Mouse (Mus musculus) lung, embryonic 14.5 days (tissue): ENCODE measurements at regions not wholly inside any gene's neighbourhood (a gene's known extent, or its start where the extent isn't known, plus 50 kb on each side); places are given as distances from the start of the nearest gene placed in this dataset.

Experiments used
- ATAC-seq: fragments of 200-750 bp; cut with Nextera tagmentation; 2 replicates; pipeline ENCODE4 v1.8.0; 2017; ENCODE audit warnings: mild to moderate bottlenecking, moderate TSS enrichment, moderate library complexity; ENCODE audit not compliant: insufficient read depth
- DNase-seq: peaks from one replicate; pipeline ENCODE4 v3.0.0-alpha.2; 2015
- H3K27ac ChIP-seq: fragments of 300-500 bp; sonication (generic); 2 replicates; pipeline ENCODE4 v1.5.1; 2014; ENCODE audit warnings: low read depth, mild to moderate bottlenecking, moderate library complexity
- H3K27me3 ChIP-seq: fragments of 300-500 bp; sonication (generic); 2 replicates; pipeline ENCODE4 v1.6.1; 2014; ENCODE audit warnings: low read length, control low read depth; ENCODE audit not compliant: insufficient read depth
- H3K36me3 ChIP-seq: fragments of 300-500 bp; sonication (generic); 2 replicates; pipeline ENCODE4 v1.6.1; 2014; ENCODE audit warnings: control low read depth; ENCODE audit not compliant: insufficient read depth
- H3K4me1 ChIP-seq: fragments of 300-500 bp; sonication (generic); 2 replicates; pipeline ENCODE4 v1.6.1; 2014; ENCODE audit warnings: antibody characterized with exemption, control low read depth; ENCODE audit not compliant: insufficient read depth
- H3K4me2 ChIP-seq: fragments of 300-500 bp; sonication (generic); 2 replicates; pipeline ENCODE4 v1.6.1; 2014; ENCODE audit warnings: mild to moderate bottlenecking
- H3K4me3 ChIP-seq: fragments of 300-500 bp; sonication (generic); 2 replicates; pipeline ENCODE4 v1.5.1; 2014; ENCODE audit warnings: low read depth, low read length
- H3K9ac ChIP-seq: fragments of 300-500 bp; sonication (generic); 2 replicates; pipeline ENCODE4 v1.6.1; 2014
- H3K9me3 ChIP-seq: fragments of 300-500 bp; sonication (generic); 2 replicates; pipeline ENCODE4 v1.6.1; 2016; ENCODE audit warnings: low read depth, low read length, control low read depth
- CTCF ChIP-seq: IDR thresholded peaks from 2 replicates; pipeline ENCODE4 v1.5.1; 2016; ENCODE audit warnings: antibody characterized with exemption, low read depth
- WGBS: fragments of 180-500 bp; shearing (Covaris S2); extraction: QIAGEN DNeasy Blood & Tissue Kit; methylation state at CpG from one replicate; pipeline ENCODE4 v1.1.7; 2014; 5-methylcytosine and 5-hydroxymethylcytosine counted together

- H3K36me3 ChIP-seq = no peaks in the 10 kb centered on the region
- H3K9ac ChIP-seq = no peak overlapping the region
- no peak for TF ChIP-seq CTCF
- H3K27ac ChIP-seq = no peak overlapping the region
- no peak overlapping the region for H3K4me3 ChIP-seq
- peaks cover 10% of the 10 kb centered on the region; the same call in 1 of the 2 replicates for H3K4me1 ChIP-seq
- no peaks in the 10 kb centered on the region for H3K9me3 ChIP-seq
- no peaks in the 10 kb centered on the region for H3K27me3 ChIP-seq
- WGBS = 64% methylated on average over 1 of the region's 1 CpGs
- no peak overlapping the region for H3K4me2 ChIP-seq
- DNase-seq (no peak), ATAC-seq (no peak)
Observed at GRCm38 (mm10) chr13:28687838-28688237, 265.7 kb downstream of the Sox4 start.

GRCm38 (mm10) chr13:28684311-28684710 is 269.2 kb downstream of the Sox4 start:
- no peak overlapping the region for H3K4me2 ChIP-seq
- ATAC-seq = no peak
- no peak overlapping the region for H3K9ac ChIP-seq
- no peak overlapping the region for H3K4me3 ChIP-seq
- H3K27me3 ChIP-seq = no peaks in the 10 kb centered on the region
- no peaks in the 10 kb centered on the region for H3K4me1 ChIP-seq
- H3K27ac ChIP-seq = no peak overlapping the region
- H3K36me3 ChIP-seq = no peaks in the 10 kb centered on the region
- WGBS = 91% methylated on average over 3 of the region's 3 CpGs
- no peak for TF ChIP-seq CTCF
- H3K9me3 ChIP-seq = no peaks in the 10 kb centered on the region
- DNase-seq = no peak

- Histone ChIP-seq H3K4me3 (no peak overlapping the region), H3K4me2 (no peak overlapping the region), H3K9me3 (no peaks in the 10 kb centered on the region), H3K36me3 (no peaks in the 10 kb centered on the region), H3K4me1 (no peaks in the 10 kb centered on the region), H3K9ac (no peak overlapping the region), H3K27ac (no peak overlapping the region), H3K27me3 (no peaks in the 10 kb centered on the region)
- ATAC-seq (no peak), DNase-seq (no peak)
- no peak for TF ChIP-seq CTCF
- 68% methylated on average over 1 of the region's 1 CpGs for WGBS
Observed at GRCm38 (mm10) chr13:28680266-28680665, 273.2 kb downstream of the Sox4 start.

GRCm38 (mm10) chr13:28673622-28674021 is 279.9 kb downstream of the Sox4 start:
- no peak for ATAC-seq
- Histone ChIP-seq H3K4me1 (peaks cover 8% of the 10 kb centered on the region; the same call in 1 of the 2 replicates), H3K4me2 (no peak overlapping the region), H3K4me3 (no peak overlapping the region), H3K27ac (no peak overlapping the region), H3K36me3 (no peaks in the 10 kb centered on the region), H3K9me3 (no peaks in the 10 kb centered on the region), H3K27me3 (no peaks in the 10 kb centered on the region), H3K9ac (no peak overlapping the region)
- WGBS = 52% methylated on average over 3 of the region's 3 CpGs
- TF ChIP-seq CTCF = no peak
- no peak for DNase-seq

- Histone ChIP-seq H3K27me3 (no peaks in the 10 kb centered on the region), H3K9ac (no peak overlapping the region), H3K9me3 (no peaks in the 10 kb centered on the region), H3K4me1 (peaks cover 8% of the 10 kb centered on the region; the same call in 1 of the 2 replicates), H3K36me3 (no peaks in the 10 kb centered on the region), H3K4me2 (no peak overlapping the region), H3K27ac (no peak overlapping the region), H3K4me3 (no peak overlapping the region)
- ATAC-seq (no peak), DNase-seq (no peak)
- no peak for TF ChIP-seq CTCF
- 26% methylated on average over 11 of the region's 11 CpGs for WGBS
Observed at GRCm38 (mm10) chr13:28671543-28671942, 282.0 kb downstream of the Sox4 start.

DNA sequence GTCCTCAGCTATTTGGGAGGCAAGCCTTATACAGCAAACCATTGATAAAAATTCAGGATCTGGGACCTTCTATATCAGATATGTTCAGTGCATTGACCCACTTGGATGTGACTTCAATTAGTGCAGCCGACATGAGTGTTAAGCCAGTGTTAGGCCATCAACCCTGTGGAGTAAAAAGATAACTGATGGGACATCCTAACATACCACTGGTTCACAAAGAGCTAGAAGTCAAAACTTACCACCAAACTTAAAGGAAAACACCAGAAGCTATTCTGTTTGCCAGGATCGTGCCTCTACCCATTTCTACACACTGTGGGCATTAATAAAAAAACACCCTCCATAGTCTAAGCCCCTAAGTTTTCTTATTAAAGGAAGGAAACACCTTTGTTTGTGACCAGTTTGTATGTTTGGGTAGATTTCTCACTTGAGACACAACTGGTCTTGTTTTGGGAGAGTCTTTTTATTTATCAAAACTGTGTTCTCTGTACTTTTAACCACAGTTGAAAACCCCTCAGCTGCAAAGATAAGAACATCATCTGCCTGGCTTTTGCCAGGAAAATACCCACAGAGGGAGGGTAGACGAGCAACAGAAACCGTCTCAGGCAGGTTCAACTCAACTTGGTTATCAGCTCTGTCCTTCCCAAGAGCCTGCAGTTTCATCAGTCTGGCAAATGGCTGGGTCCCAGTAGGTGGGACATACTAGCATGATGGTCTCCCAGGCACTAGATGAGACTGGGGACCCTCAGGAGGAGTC is 283.5 kb downstream of the Sox4 start:
- Histone ChIP-seq H3K9ac (no peak overlapping the region), H3K36me3 (no peaks in the 10 kb centered on the region), H3K9me3 (no peaks in the 10 kb centered on the region), H3K4me2 (no peak overlapping the region), H3K4me3 (no peak overlapping the region), H3K27ac (no peak overlapping the region), H3K4me1 (peaks cover 15% of the 10 kb centered on the region; the same call in 1 of the 2 replicates), H3K27me3 (no peaks in the 10 kb centered on the region)
- ATAC-seq = no peak
- TF ChIP-seq CTCF = no peak
- no peak for DNase-seq
- WGBS = 85% methylated on average over 4 of the region's 4 CpGs

- Histone ChIP-seq H3K4me3 (no peak overlapping the region), H3K4me2 (no peak overlapping the region), H3K4me1 (peaks cover 22% of the 10 kb centered on the region), H3K27ac (no peak overlapping the region), H3K9ac (no peak overlapping the region), H3K27me3 (no peaks in the 10 kb centered on the region), H3K36me3 (no peaks in the 10 kb centered on the region), H3K9me3 (no peaks in the 10 kb centered on the region)
- ATAC-seq (no peak), DNase-seq (no peak)
- no peak for TF ChIP-seq CTCF
- 40% methylated on average over 3 of the region's 3 CpGs for WGBS
Observed at GRCm38 (mm10) chr13:28666832-28667231, 286.7 kb downstream of the Sox4 start.
